Mouse (Mus musculus): ENCODE data around the gene Olfr398. TPM values are rescaled to one million over a fixed set of nuclear protein-coding genes. Genes with fewer than 3 reads are reported as not detected.

Gene Olfr398
- not detected in 2 replicates for total RNA-seq (2012; rRNA removed)
- not detected for polyA plus RNA-seq (2012; ENCODE audit: insufficient read depth in 1 of 2, insufficient read length in 2 of 2, low read depth in 1 of 2, low replicate concordance in 2 of 2, missing spikeins in 1 of 2)

DNA sequence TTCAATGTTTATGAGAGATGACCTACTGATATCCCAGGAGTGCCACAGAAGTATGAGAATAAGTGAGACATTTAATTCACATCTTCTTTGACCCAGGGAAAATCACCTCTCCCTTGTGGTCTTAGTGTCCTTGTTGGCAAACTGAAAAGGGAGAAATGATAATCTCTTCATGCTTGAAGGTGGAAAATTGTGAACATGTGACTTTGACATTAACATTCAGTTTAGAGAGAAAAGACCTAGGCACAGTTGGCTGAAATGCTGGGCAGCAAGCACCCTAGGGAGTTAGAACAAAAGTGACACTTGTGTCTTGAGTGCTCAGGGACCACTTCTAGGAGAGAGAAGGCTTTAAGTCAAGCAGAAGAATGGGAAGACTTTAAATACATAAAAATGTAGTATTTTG is at the start of gene Olfr398:
Olfr398 (minus strand) TSS at position 101 of the 400 bp plus-strand sequence.
- Histone ChIP-seq H3K79me2 (ENCODE audit: control insufficient read depth, insufficient read depth, low read length, poor library complexity) (no peaks in the 10 kb centered on the region), H3K27me3 (ENCODE audit: control insufficient read depth in 1 of 2, insufficient read depth in 2 of 2, low read length in 2 of 2) (no peaks in the 10 kb centered on the region)

DNA sequence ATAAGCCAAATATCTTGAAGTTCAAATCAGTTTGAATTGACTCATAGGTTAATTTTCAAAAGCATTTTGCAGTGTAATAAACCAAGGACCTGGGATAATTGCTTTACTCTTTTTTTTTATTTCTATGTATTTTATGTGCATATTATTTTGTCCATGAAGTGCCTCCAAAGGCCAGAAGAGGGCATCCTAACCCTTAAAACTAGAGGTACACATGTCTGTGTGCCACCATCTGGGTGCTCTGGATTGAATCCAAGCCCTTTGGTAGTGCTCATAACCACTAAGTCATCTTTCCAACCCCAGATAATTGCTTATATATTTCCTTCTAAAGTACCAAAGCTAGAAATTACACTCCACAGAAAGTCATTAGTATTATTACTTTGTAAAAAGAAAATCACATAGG is 2.9 kb upstream of the Olfr398 start:
- no peaks in the 10 kb centered on the region for H3K9me3 ChIP-seq (replicated peaks; ENCODE audit: insufficient read depth, low read length)
- H3K4me1 ChIP-seq (ENCODE audit: control insufficient read depth in 1 of 2, insufficient read depth in 2 of 2, low read length in 2 of 2), result no peaks in the 10 kb centered on the region
- H3K27me3 ChIP-seq (ENCODE audit: control insufficient read depth in 1 of 2, insufficient read depth in 2 of 2, low read length in 2 of 2), result no peaks in the 10 kb centered on the region
- no peaks in the 10 kb centered on the region for H3K79me2 ChIP-seq (ENCODE audit: control insufficient read depth, insufficient read depth, low read length, poor library complexity)
- no peak overlapping the region for H3K4me3 ChIP-seq (ENCODE audit: control insufficient read depth in 1 of 2, insufficient read depth in 1 of 2, low read depth in 2 of 2, low read length in 2 of 2)
- H3K36me3 ChIP-seq (ENCODE audit: control insufficient read depth in 1 of 2, insufficient read depth in 2 of 2, low read length in 2 of 2), result no peaks in the 10 kb centered on the region
- no peak overlapping the region for H3K9ac ChIP-seq (ENCODE audit: control insufficient read depth, low read depth, low read length, poor library complexity, severe bottlenecking)
- H3K27ac ChIP-seq (ENCODE audit: control insufficient read depth, low read depth, low read length), result no peak overlapping the region
- no peak for TF ChIP-seq HCFC1 (IDR thresholded peaks at IDR 0.05; ENCODE audit: low read depth, low read length)
- no peak for TF ChIP-seq USF1 (IDR thresholded peaks at IDR 0.05; ENCODE audit: low read depth, low read length)
- no peak for TF ChIP-seq MYB (IDR thresholded peaks at IDR 0.05; ENCODE audit: low read depth, low read length)
- TF ChIP-seq CTCF (IDR thresholded peaks at IDR 0.05 in 2 of 3, conservative IDR thresholded peaks at IDR 0.05 in 1 of 3; ENCODE audit: control insufficient read depth in 1 of 3, insufficient read depth in 1 of 3, low read depth in 2 of 3, low read length in 3 of 3, poor library complexity in 1 of 3, severe bottlenecking in 1 of 3), result peak in 1 of 3 experiments; percentile 46; a peak in 2 of 6 replicates
- peak; percentile 55 for TF ChIP-seq RAD21 (IDR thresholded peaks at IDR 0.05; ENCODE audit: low read depth, low read length)
- peak; percentile 52 for TF ChIP-seq SMC3 (IDR thresholded peaks at IDR 0.05; ENCODE audit: low read depth, low read length)
- TF ChIP-seq ZC3H11A (IDR thresholded peaks at IDR 0.05; ENCODE audit: low read depth, low read length), result peak; percentile 22; the same call in 1 of the 2 replicates
- peak; percentile 40 for DNase-seq (ENCODE audit: low read depth, low spot score)

More for the DNA sequence above, at the start of gene Olfr398:
- no peaks in the 10 kb centered on the region for H3K36me3 ChIP-seq (ENCODE audit: control insufficient read depth in 1 of 2, insufficient read depth in 2 of 2, low read length in 2 of 2)
- DNase-seq (ENCODE audit: low read depth, low spot score), result no peak
- no peak within 1 kb of the TSS for H3K27ac ChIP-seq (ENCODE audit: control insufficient read depth, low read depth, low read length)
- H3K4me1 ChIP-seq (ENCODE audit: control insufficient read depth in 1 of 2, insufficient read depth in 2 of 2, low read length in 2 of 2), result no peaks in the 10 kb centered on the region
- no peaks in the 10 kb centered on the region for H3K9me3 ChIP-seq (replicated peaks; ENCODE audit: insufficient read depth, low read length)
- no peak within 1 kb of the TSS for H3K4me3 ChIP-seq (ENCODE audit: control insufficient read depth in 1 of 2, insufficient read depth in 1 of 2, low read depth in 2 of 2, low read length in 2 of 2)
- TF ChIP-seq USF1 (IDR thresholded peaks at IDR 0.05; ENCODE audit: low read depth, low read length), result no peak
- no peak for TF ChIP-seq KAT2A (conservative IDR thresholded peaks at IDR 0.05; ENCODE audit: low read depth, low read length)
- TF ChIP-seq TBP (IDR thresholded peaks at IDR 0.05; ENCODE audit: low read depth, low read length), result no peak
- TF ChIP-seq MEF2A (IDR thresholded peaks at IDR 0.05; ENCODE audit: extremely low read depth, insufficient replicate concordance, low read depth, low read length, poor library complexity, severe bottlenecking), result no peak
- TF ChIP-seq TCF12 (IDR thresholded peaks at IDR 0.05; ENCODE audit: low read depth, low read length), result no peak
- no peak for TF ChIP-seq MAZ (IDR thresholded peaks at IDR 0.05; ENCODE audit: low read depth, low read length)
- TF ChIP-seq GATA1 (IDR thresholded peaks at IDR 0.05; ENCODE audit: low read depth, low read length), result no peak
- TF ChIP-seq RAD21 (IDR thresholded peaks at IDR 0.05; ENCODE audit: low read depth, low read length), result no peak
- TF ChIP-seq POLR2AphosphoS2 (IDR thresholded peaks at IDR 0.05; ENCODE audit: low read length), result no peak
- TF ChIP-seq MYC (IDR thresholded peaks at IDR 0.05; ENCODE audit: low read depth, low read length), result no peak
- no peak for TF ChIP-seq UBTF (IDR thresholded peaks at IDR 0.05; ENCODE audit: borderline replicate concordance, insufficient read depth, low read depth, low read length)
- no peak for TF ChIP-seq TAL1 (IDR thresholded peaks at IDR 0.05; ENCODE audit: low read length)
- no peak for TF ChIP-seq JUND (IDR thresholded peaks at IDR 0.05; ENCODE audit: low read depth, low read length)
- TF ChIP-seq HCFC1 (IDR thresholded peaks at IDR 0.05; ENCODE audit: low read depth, low read length), result no peak
- TF ChIP-seq ZKSCAN1 (IDR thresholded peaks at IDR 0.05; ENCODE audit: low read depth, low read length), result no peak
- TF ChIP-seq GABPA (IDR thresholded peaks at IDR 0.05; ENCODE audit: low read depth, low read length), result no peak
- no peak for TF ChIP-seq USF2 (IDR thresholded peaks at IDR 0.05; ENCODE audit: borderline replicate concordance in 1 of 2, insufficient read depth in 1 of 2, low read depth in 1 of 2, low read length in 2 of 2)
- TF ChIP-seq MAX (IDR thresholded peaks at IDR 0.05; ENCODE audit: low read length), result no peak
- no peak within 1 kb of the TSS for H3K9ac ChIP-seq (ENCODE audit: control insufficient read depth, low read depth, low read length, poor library complexity, severe bottlenecking)
